Mouse (Mus musculus) small intestine, adult 2 months (tissue): Measurements from ENCODE around the gene Zfp853. TPM values are rescaled to one million over a fixed set of nuclear protein-coding genes. Genes with fewer than 3 reads are reported as not detected.

Experiments
- H3K27ac ChIP-seq: fragments of 200-500 bp; 2 replicates; pipeline ENCODE4 v1.5.1; 2012; ENCODE audit warnings: low read depth, low read length, control low read depth, inconsistent platforms; ENCODE audit not compliant: insufficient read depth
- H3K27me3 ChIP-seq: fragments of 200-500 bp; 2 replicates; pipeline ENCODE4 v1.6.1; 2012; ENCODE audit warnings: mild to moderate bottlenecking, moderate library complexity, low read length, inconsistent platforms; ENCODE audit not compliant: control insufficient read depth, insufficient read depth
- H3K36me3 ChIP-seq: fragments of 200-500 bp; 2 replicates; pipeline ENCODE4 v1.6.1; 2012; ENCODE audit warnings: mild to moderate bottlenecking, low read length, control low read depth, inconsistent platforms; ENCODE audit not compliant: control insufficient read depth, insufficient read depth
- H3K4me1 ChIP-seq: fragments of 200-500 bp; 2 replicates; pipeline ENCODE4 v1.6.1; 2012; ENCODE audit warnings: low read length, inconsistent platforms, mixed read lengths; ENCODE audit not compliant: control insufficient read depth, insufficient read depth, insufficient read length
- H3K4me3 ChIP-seq: fragments of 200-500 bp; 2 replicates; pipeline ENCODE4 v1.5.1; 2012; ENCODE audit warnings: low read depth, mild to moderate bottlenecking, control low read depth, inconsistent platforms, low read length, moderate library complexity
- CTCF ChIP-seq: fragments of 200-500 bp; IDR thresholded peaks from 2 replicates; pipeline ENCODE4 v1.5.1; 2012; ENCODE audit warnings: low read depth, mild to moderate bottlenecking, control low read depth, inconsistent platforms, low read length, moderate library complexity, mixed read lengths; ENCODE audit not compliant: insufficient replicate concordance, insufficient read length; ENCODE audit errors: extremely low read depth
- POLR2A ChIP-seq: fragments of 200-500 bp; IDR thresholded peaks from 2 replicates; pipeline ENCODE4 v1.6.1; 2012; ENCODE audit warnings: low read depth, mild to moderate bottlenecking, control low read depth, inconsistent platforms, low read length, moderate library complexity
- WGBS: fragments of 180-500 bp; shearing (Covaris S2); methylation state at CpG from one replicate; pipeline ENCODE4 v1.1.7; 2018; 5-methylcytosine and 5-hydroxymethylcytosine counted together
- polyA plus RNA-seq: library from polyadenylated mRNA; depleted of rRNA; stranded (reverse); fragments of >200 nt; gene quantifications from 2 replicates; pipeline ENCODE4 v1.2.3, GENCODE M21; 2012

Zfp853 gene
- polyA plus RNA-seq, 1 experiment: 0.35 TPM

DNA sequence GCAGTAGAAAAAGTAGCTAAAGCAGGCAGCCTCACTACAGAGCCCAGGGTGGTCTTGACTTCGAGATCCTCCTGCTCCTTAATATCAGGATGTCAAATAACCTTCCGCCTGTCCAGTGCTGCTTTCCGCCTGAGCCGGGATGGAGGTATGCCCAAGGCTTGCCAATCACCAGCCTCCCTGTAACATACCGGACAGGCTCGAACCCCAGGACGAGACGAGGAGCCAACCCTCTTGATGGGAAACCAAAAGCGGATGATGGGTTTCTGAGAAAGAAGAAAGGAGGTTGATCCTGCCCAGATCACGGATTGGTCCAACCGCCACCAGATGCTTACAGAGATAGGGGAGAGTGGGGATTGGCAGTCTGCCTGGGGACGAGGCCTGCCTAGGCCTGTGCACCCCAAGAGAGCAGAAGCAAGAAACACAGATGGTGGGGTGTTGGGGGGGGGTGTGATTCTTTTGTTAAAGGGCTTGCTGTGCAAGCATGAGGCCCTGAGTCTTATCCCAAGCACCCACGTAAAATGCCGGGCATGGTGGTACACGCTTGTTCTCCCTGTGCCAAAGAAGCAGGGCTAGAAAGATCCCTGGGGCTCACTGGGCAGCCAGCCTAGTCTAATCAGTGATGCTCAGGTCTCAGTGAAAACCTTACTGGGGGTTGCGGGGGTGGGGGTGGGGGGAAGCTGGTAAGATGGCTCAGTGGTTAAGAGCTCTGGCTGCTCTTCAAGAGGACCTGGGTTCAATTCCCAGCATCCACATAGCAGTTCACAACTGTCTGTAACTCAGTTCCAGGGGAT is 20.7 kb downstream of the Zfp853 start:
- TF ChIP-seq CTCF: no peak
- no peak for TF ChIP-seq POLR2A
- Histone ChIP-seq H3K4me1 (peaks cover 3% of the 10 kb centered on the region), H3K4me3 (no peak overlapping the region), H3K36me3 (no peaks in the 10 kb centered on the region), H3K27ac (no peak overlapping the region), H3K27me3 (no peaks in the 10 kb centered on the region)
- 85% methylated on average over 16 of the region's 16 CpGs for WGBS

DNA sequence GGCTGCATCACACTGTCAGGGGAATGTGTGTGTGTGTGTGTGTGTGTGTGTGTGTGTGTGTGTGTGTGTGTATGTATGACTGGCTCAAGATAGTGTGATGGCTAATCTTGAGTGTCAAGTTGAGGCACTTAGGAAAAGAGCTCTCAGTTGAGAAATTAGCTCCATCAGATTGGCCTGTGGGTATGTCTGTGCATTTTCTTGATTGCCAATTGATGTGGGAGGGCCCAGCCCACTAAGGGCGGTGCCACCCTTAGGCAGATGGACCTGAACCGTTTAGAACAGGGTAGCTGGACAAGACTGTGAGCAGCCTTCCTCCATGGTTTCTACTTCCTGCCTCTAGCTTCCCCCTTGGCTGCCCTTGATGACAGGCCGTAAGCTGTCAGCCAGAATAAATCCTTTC is 21.3 kb downstream of the Zfp853 start:
- WGBS: 59% methylated on average over 3 of the region's 3 CpGs
- Histone ChIP-seq H3K36me3 (no peaks in the 10 kb centered on the region), H3K27ac (no peak overlapping the region), H3K27me3 (no peaks in the 10 kb centered on the region), H3K4me3 (no peak overlapping the region), H3K4me1 (peaks cover 3% of the 10 kb centered on the region)
- TF ChIP-seq POLR2A: no peak
- no peak for TF ChIP-seq CTCF

GRCm38 (mm10) chr5:143271642-143272041 is 21.8 kb downstream of the Zfp853 start:
- Histone ChIP-seq H3K4me1 (peaks cover 3% of the 10 kb centered on the region), H3K4me3 (no peak overlapping the region), H3K27ac (no peak overlapping the region), H3K36me3 (no peaks in the 10 kb centered on the region), H3K27me3 (no peaks in the 10 kb centered on the region)
- 81% methylated on average over 6 of the region's 6 CpGs for WGBS
- no peak for TF ChIP-seq POLR2A
- TF ChIP-seq CTCF: no peak

DNA sequence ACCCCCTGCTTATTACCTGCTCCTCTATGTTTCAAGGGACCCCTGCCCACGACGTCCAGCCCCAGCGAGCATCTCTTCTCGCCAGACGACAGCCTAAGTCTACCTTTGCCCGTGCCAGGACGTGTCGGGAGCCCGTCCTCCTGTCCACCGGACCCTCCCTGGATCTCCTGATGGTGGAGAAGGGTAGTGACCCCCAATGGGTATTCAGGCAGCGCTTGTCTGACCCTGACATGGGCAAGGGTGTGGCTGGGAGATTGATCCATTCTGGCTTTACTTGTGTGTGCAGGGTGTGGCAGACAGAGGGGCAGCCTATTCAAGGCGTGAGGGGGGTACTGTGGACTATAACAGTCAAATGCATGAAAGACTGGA is 23.3 kb downstream of the Zfp853 start:
- Histone ChIP-seq H3K4me1 (peaks cover 3% of the 10 kb centered on the region), H3K4me3 (peak overlapping the region; percentile 86), H3K36me3 (no peaks in the 10 kb centered on the region), H3K27ac (no peak overlapping the region), H3K27me3 (no peaks in the 10 kb centered on the region)
- TF ChIP-seq POLR2A: no peak
- no peak for TF ChIP-seq CTCF
- WGBS: 2% methylated on average over 12 of the region's 12 CpGs

DNA sequence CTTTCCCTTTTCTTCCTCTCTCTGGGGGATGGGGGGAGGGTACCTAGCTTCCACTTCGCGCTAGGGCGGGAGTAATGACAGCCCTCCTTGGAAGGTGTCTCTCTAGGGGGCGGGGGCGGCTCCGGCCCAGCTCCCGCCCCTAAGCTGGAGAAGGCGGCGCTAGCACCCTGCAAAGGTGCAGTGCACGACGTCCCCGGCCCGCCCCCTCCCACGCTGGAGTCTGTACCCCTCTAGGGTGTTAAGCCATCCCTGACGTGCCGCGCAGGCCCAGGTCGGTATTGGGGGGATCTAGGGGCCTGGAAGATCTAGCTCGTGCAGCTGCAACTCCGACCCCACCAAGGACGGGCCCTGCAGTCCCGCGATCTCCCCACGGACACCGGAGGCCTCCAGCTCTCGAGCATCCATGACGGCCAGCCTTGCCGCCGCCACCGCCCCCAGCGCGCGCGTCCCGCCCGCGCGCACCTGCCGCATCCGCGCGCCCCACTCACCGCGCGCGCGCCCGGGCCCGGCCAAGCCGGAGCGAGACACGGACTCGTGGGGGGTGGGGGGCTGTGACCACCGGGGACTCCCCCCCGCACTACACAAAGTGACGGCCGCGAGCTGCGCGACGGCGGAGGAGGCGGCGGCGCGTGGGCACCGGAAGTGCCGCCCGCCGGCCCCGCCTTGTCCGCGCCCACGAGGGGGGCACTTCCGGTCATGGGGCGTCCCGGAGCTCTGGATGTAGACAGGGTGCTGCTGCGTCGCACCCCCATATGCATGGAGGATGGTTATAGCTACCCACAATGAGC is 23.9 kb downstream of the Zfp853 start, which contains the start of gene Zfp316:
Gene Zfp316 (minus strand): TSS at position 660 of the 788 bp plus-strand sequence.
- peak; percentile 34 for TF ChIP-seq POLR2A
- no peak for TF ChIP-seq CTCF
- 1% methylated on average over 78 of the region's 79 CpGs for WGBS
- H3K27ac ChIP-seq: no peak within 1 kb of the TSS
- no peaks in the 10 kb centered on the region for H3K36me3 ChIP-seq
- H3K4me3 ChIP-seq: peak within 1 kb of the TSS; percentile 86
- H3K4me1 ChIP-seq: peaks cover 3% of the 10 kb centered on the region
- no peaks in the 10 kb centered on the region for H3K27me3 ChIP-seq

DNA sequence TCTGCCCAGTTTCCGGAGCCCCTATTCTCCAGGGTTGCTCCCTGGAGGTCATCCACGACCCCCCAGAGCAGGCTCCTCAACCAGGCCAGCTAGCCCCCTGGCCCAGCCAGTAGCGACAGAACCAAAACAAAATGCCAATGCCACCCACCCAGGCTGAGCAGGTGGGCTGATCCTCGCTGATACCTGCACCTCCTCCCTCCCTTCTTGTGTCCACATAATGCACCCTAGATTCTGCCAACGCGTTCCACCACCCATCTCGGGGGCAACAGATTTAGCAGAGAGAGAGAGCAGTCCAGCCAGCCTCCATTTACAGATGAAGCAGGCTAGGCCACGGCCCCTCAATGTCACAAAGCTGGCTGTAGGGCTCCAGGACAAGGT is 24.4 kb downstream of the Zfp853 start:
- Histone ChIP-seq H3K27me3 (no peaks in the 10 kb centered on the region), H3K4me1 (peaks cover 3% of the 10 kb centered on the region), H3K27ac (no peak overlapping the region), H3K36me3 (no peaks in the 10 kb centered on the region), H3K4me3 (peak overlapping the region; percentile 86)
- WGBS: 31% methylated on average over 8 of the region's 8 CpGs
- TF ChIP-seq CTCF (no peak), POLR2A (no peak)

- H3K4me1 ChIP-seq: peaks cover 3% of the 10 kb centered on the region
- TF ChIP-seq POLR2A (no peak), CTCF (no peak)
- 86% methylated on average over 6 of the region's 6 CpGs for WGBS
Measured at GRCm38 (mm10) chr5:143266794-143267193, 26.6 kb downstream of the Zfp853 start.

More at GRCm38 (mm10) chr5:143266794-143267193, 26.6 kb downstream of the Zfp853 start:
- H3K27me3 ChIP-seq: no peaks in the 10 kb centered on the region
- H3K36me3 ChIP-seq: no peaks in the 10 kb centered on the region
- no peak overlapping the region for H3K27ac ChIP-seq
- H3K4me3 ChIP-seq: no peak overlapping the region
